Comparison of ENCODE assay signal across 16 mouse cellular contexts in genomic region chr2:147772579-147772978, GRCm38 (mm10).
"Had no signal": no experiment of that assay in that cellular context is flagged by ENCODE, and none has a peak within 500 bp of the region (broad histone marks: within the 10 kb centered on the region; RNA-seq: fewer than 3 reads in every experiment).

No protein-coding gene starts in this region.

- DNase-seq: liver, postnatal 0 days; lung, adult 2 months; lung, postnatal 14 days; lung, postnatal 36 days; right cerebral cortex, postnatal 14 days; thymus, adult 18-20 months; thymus, postnatal 14 days; thymus, postnatal 36 days had no signal

- ATAC-seq: liver, postnatal 0 days; lung, postnatal 0 days; midbrain, embryonic 13.5 days; midbrain, embryonic 15.5 days had no signal

- H3K27me3 ChIP-seq: lung, embryonic 15.5 days; megakaryocyte, embryonic 14.5 days; midbrain, embryonic 13.5 days; midbrain, embryonic 15.5 days; neural tube, embryonic 12.5 days had no signal

- H3K9ac ChIP-seq: liver, postnatal 0 days; lung, embryonic 15.5 days; midbrain, embryonic 13.5 days; midbrain, embryonic 15.5 days; neural tube, embryonic 12.5 days had no signal

- H3K4me2 ChIP-seq: lung, embryonic 15.5 days; midbrain, embryonic 11.5 days; midbrain, embryonic 13.5 days; midbrain, embryonic 15.5 days; neural tube, embryonic 12.5 days had no signal

- H3K36me3 ChIP-seq: lung, embryonic 15.5 days; midbrain, embryonic 13.5 days; midbrain, embryonic 15.5 days; neural tube, embryonic 12.5 days had no signal

- H3K9me3 ChIP-seq: lung, embryonic 15.5 days; megakaryocyte, embryonic 14.5 days; midbrain, embryonic 13.5 days; midbrain, embryonic 15.5 days; neural tube, embryonic 12.5 days had no signal

- H3K4me3 ChIP-seq: lung, embryonic 15.5 days; megakaryocyte, embryonic 14.5 days; midbrain, embryonic 13.5 days; midbrain, embryonic 15.5 days; neural tube, embryonic 12.5 days had no signal

- H3K4me1 ChIP-seq: lung, embryonic 15.5 days; megakaryocyte, embryonic 14.5 days; midbrain, embryonic 15.5 days; neural tube, embryonic 12.5 days had no signal

- H3K27ac ChIP-seq: lung, embryonic 15.5 days; macrophage; midbrain, embryonic 13.5 days; midbrain, embryonic 15.5 days; neural tube, embryonic 12.5 days had no signal
